Mouse (Mus musculus) limb, embryonic 15.5 days (tissue): ENCODE results near the gene Cdca3. TPM values are rescaled to one million over a fixed set of nuclear protein-coding genes. Genes with fewer than 3 reads are reported as not detected.
"Not testable (repeated sequence)": the region's sequence is repeated elsewhere in the genome, so short reads cannot be mapped to it uniquely, and the experiment has no call there.

Experiments
- ATAC-seq: fragments of 200-750 bp; cut with Nextera tagmentation; 2 replicates; pipeline ENCODE4 v1.8.0; 2017; ENCODE audit warnings: low read depth, moderate TSS enrichment; ENCODE audit not compliant: insufficient number of reproducible peaks, low FRiP score, low TSS enrichment
- H3K27ac ChIP-seq: fragments of 300-500 bp; sonication (generic); 2 replicates; pipeline ENCODE4 v1.5.1; 2015; ENCODE audit warnings: moderate library complexity, mild to moderate bottlenecking, inconsistent platforms
- H3K27me3 ChIP-seq: fragments of 300-500 bp; sonication (generic); 2 replicates; pipeline ENCODE4 v1.6.1; 2015; ENCODE audit warnings: inconsistent platforms
- H3K36me3 ChIP-seq: fragments of 300-500 bp; sonication (generic); 2 replicates; pipeline ENCODE4 v1.6.1; 2015; ENCODE audit warnings: inconsistent platforms
- H3K4me1 ChIP-seq: fragments of 300-500 bp; sonication (generic); 2 replicates; pipeline ENCODE4 v1.6.1; 2015; ENCODE audit warnings: inconsistent platforms
- H3K4me2 ChIP-seq: fragments of 300-500 bp; sonication (generic); 2 replicates; pipeline ENCODE4 v1.6.1; 2015; ENCODE audit warnings: mild to moderate bottlenecking, inconsistent platforms
- H3K4me3 ChIP-seq: fragments of 300-500 bp; sonication (generic); 2 replicates; pipeline ENCODE4 v1.5.1; 2015; ENCODE audit warnings: mild to moderate bottlenecking, inconsistent platforms
- H3K9ac ChIP-seq: fragments of 300-500 bp; sonication (generic); 2 replicates; pipeline ENCODE4 v1.6.1; 2015; ENCODE audit warnings: inconsistent platforms
- H3K9me3 ChIP-seq: fragments of 300-500 bp; sonication (generic); 2 replicates; pipeline ENCODE4 v1.6.1; 2016; ENCODE audit warnings: inconsistent platforms
- WGBS: fragments of 180-500 bp; shearing (Covaris S2); methylation state at CpG from one replicate; pipeline ENCODE4 v1.1.7; 2015; 5-methylcytosine and 5-hydroxymethylcytosine counted together
- polyA plus RNA-seq: library from polyadenylated mRNA; unstranded; fragments of >200 nt; fragmentation: Nextera tagmentation; extraction: Ambion mirVana; gene quantifications from 2 replicates; pipeline ENCODE4 v1.2.1, GENCODE M21; 2015

Gene Cdca3
- polyA plus RNA-seq, 1 experiment from 2014 or later: 124 TPM

DNA sequence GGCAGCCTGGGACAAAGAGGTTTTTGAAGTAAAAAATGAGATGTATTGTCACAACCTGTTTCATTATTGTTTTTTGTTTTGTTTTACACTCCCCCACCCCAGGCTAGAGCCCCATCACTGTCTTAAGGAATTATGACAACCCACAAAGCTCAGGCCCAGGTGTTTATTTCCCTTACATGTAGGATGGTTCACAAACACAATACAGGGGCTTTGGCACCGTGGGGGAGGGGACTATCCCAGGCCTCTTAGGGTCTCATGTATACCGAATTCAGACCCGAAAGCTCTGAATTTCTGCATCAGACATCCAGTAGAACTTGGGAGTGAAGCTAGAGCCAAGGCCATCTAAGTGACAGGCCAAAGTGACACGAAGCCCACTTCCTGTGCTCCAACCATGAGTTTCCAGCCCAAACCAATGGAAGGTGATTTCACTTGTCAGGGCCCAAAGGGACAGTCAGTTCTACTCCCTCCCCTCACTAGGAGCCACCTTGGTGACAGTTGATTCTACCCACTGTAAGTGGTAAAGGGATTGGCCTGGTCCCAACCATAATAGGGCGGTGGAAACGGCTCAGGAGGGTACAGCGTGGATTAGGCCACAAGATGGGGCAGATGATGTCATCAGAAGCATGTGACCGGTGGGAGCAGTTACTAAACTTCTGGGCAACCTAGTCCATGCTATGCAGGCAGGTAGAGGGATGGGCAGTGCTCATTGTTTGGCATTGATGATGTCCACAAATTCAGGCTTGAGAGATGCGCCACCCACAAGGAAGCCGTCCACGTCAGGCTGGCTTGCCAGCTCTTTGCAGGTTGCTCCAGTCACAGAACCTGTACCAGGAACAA is 18.6 kb upstream of the Cdca3 start:
- Histone ChIP-seq H3K4me3 (peak overlapping the region; percentile 61; the same call in 1 of the 2 replicates), H3K36me3 (peaks cover 34% of the 10 kb centered on the region), H3K4me1 (peaks cover 62% of the 10 kb centered on the region)
- not testable (repeated sequence) for ATAC-seq, H3K27me3 ChIP-seq, H3K27ac ChIP-seq, H3K9me3 ChIP-seq, H3K9ac ChIP-seq, H3K4me2 ChIP-seq
- WGBS: 78% methylated on average over 11 of the region's 11 CpGs

DNA sequence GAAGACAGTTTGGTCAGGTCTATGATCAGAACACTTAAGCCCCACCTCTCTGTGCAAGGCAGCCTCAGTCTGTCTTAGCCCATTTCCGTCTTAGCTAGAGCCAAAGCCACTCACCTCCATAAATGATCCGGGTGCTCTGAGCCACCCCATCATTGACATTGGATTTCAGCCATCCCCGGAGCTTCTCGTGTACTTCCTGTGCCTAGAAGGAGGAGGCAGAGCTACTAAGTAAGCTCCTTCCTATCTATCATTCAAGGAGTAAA is 18.0 kb upstream of the Cdca3 start:
- H3K9ac ChIP-seq: no peak overlapping the region
- peak overlapping the region; percentile 96; the same call in 1 of the 2 replicates for H3K27ac ChIP-seq
- 68% methylated on average over 4 of the region's 4 CpGs for WGBS
- peaks cover 57% of the 10 kb centered on the region for H3K4me1 ChIP-seq
- H3K36me3 ChIP-seq: peaks cover 39% of the 10 kb centered on the region
- no peak overlapping the region for H3K4me3 ChIP-seq
- no peak overlapping the region for H3K4me2 ChIP-seq
- no peak for ATAC-seq
- no peaks in the 10 kb centered on the region for H3K9me3 ChIP-seq
- H3K27me3 ChIP-seq: no peaks in the 10 kb centered on the region

DNA sequence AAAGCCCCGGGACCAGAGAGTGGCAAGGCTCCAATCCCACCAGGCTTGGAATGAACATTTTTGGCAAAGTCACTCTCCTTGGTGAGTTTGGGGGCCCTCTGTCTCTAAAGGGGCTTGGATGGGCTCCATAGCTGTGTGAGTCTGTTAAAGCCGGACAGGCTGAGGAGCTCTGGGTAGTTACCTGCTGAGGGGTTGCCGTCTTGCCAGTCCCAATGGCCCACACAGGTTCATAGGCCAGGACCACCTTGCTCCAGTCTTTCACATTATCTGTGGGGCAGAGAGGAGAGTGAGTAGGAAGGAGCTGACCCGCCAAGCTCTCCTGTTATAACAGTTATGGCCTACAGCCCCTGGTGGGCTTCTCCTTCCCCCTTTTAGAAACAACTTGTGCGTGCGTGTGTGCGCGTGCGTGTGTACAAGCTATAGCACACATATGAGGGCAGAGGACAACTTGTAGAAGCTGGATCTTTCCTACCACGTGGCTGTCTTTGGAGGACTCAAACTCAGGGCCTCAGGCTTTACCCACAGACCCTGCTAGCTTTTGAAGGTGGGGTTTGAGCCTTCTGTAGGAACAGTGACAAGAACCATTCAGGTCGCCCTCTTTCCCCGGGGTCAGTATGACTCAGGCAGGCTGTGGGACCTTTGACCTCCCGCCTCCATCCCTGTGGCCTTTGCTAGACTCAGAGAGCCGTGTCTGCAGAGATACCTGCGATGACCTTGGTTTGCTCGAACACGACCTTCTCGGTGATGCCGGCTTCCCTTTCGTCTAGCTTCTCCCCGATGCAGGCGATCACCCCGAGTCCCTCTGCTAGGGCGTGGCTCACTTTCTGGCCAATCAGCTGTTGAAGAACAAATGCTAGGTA is 17.4 kb upstream of the Cdca3 start:
- H3K36me3 ChIP-seq: peaks cover 45% of the 10 kb centered on the region
- no peaks in the 10 kb centered on the region for H3K9me3 ChIP-seq
- no peaks in the 10 kb centered on the region for H3K27me3 ChIP-seq
- no peak for ATAC-seq
- peak overlapping the region; percentile 96 for H3K27ac ChIP-seq
- 76% methylated on average over 24 of the region's 24 CpGs for WGBS
- H3K4me1 ChIP-seq: peaks cover 53% of the 10 kb centered on the region
- H3K9ac ChIP-seq: no peak overlapping the region
- peak overlapping the region; percentile 70 for H3K4me3 ChIP-seq
- peak overlapping the region; percentile 72 for H3K4me2 ChIP-seq

DNA sequence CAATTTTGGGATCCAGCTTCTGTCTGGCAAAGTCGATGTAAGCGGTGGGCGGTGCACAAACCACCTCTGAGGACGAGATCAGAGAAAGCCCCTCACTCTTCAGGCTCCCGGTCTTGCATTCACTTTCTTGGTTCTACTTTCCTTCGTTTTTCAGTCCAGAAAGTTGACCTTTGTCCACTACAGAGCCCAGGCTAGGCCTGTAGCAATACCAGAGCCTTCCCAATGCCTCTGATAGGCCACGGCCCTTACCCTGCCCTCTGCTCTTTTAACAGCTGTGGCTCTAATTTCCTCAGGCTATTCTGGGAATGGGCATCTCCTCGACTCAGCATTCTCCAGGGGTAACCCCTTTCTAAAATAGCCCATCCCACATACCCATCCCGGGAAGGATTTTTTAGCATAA is 16.5 kb upstream of the Cdca3 start:
- ATAC-seq: no peak
- Histone ChIP-seq H3K27me3 (no peaks in the 10 kb centered on the region), H3K4me1 (peaks cover 53% of the 10 kb centered on the region), H3K4me3 (peak overlapping the region; percentile 70), H3K9me3 (no peaks in the 10 kb centered on the region), H3K27ac (peak overlapping the region; percentile 96), H3K4me2 (peak overlapping the region; percentile 72), H3K9ac (peak overlapping the region; percentile 76), H3K36me3 (peaks cover 55% of the 10 kb centered on the region)
- WGBS: 12% methylated on average over 9 of the region's 9 CpGs

DNA sequence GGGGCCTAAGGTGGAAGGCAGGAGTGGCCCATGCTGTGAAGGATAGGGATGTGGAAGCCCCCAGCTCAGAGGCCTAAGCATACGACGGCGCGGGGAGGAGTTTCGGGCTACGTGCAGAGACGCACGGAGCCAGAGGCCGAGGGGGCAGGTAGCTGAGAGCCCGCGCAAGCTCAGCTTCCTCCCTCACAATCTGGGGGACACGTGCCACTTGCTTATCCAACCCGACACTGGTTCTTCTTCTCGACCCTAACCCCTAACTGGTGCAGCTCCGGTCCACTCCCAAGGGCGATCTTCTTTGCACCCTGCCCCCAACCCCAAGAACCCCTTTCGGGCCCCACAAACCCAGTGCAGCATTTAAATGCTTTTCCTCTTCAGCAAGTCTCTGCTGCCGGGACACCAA is 15.9 kb upstream of the Cdca3 start:
- peak overlapping the region; percentile 76 for H3K9ac ChIP-seq
- no peaks in the 10 kb centered on the region for H3K27me3 ChIP-seq
- no peaks in the 10 kb centered on the region for H3K9me3 ChIP-seq
- peak overlapping the region; percentile 96 for H3K27ac ChIP-seq
- H3K4me2 ChIP-seq: peak overlapping the region; percentile 72
- under 1% methylated on average over 18 of the region's 18 CpGs for WGBS
- ATAC-seq: peak; percentile 53; the same call in 1 of the 2 replicates
- peaks cover 49% of the 10 kb centered on the region for H3K4me1 ChIP-seq
- peak overlapping the region; percentile 70 for H3K4me3 ChIP-seq
- peaks cover 61% of the 10 kb centered on the region for H3K36me3 ChIP-seq

DNA sequence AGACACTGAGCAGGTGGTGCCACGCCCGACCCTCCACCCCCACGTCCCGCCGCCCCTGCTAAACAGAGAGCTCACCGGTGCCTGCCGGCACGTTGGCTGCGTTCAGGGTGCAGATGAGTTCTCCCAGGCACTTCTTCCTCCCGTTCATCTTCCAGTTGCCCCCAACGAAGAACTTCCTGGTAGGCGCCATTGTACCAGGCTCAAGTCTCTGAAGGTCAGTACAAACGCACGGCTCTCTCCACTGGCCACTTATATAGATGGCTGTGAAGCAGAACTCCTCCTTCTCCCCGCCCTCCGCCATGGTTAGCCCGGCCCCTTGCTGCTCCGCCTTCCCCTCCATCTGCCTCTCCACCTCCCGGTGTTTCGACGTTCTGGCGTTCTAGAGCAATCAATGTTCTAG is 15.4 kb upstream of the Cdca3 start, which contains the start of gene Tpi1:
Tpi1 (minus strand) TSS at position 364 of the 400 bp plus-strand sequence.
- peak within 1 kb of the TSS; percentile 96 for H3K27ac ChIP-seq
- WGBS: under 1% methylated on average over 22 of the region's 22 CpGs

DNA sequence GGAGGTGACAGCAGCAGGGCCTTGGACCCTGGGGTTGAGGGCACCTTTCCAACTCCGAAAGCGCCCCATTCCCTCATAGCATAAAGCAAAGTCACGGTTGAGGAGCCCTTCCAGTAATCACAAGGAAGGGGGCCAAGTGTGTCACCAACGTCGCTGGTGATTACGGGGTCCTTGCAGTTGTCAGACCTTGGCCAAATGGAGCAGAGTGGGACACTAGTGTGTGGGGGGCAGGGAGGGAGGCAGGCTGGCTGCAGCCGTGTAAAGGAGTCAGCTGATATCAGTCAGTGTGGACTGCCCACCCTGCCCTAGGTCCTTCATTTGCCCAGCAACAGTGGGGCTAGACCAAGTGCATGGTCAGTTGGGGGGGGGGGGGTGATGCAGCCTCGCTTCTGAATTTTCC is 14.9 kb upstream of the Cdca3 start:
- Histone ChIP-seq H3K9me3 (no peaks in the 10 kb centered on the region), H3K27me3 (no peaks in the 10 kb centered on the region), H3K27ac (peak overlapping the region; percentile 96), H3K4me1 (peaks cover 42% of the 10 kb centered on the region), H3K9ac (no peak overlapping the region), H3K4me2 (peak overlapping the region; percentile 72), H3K36me3 (peaks cover 71% of the 10 kb centered on the region), H3K4me3 (peak overlapping the region; percentile 70)
- WGBS: 33% methylated on average over 8 of the region's 8 CpGs
- peak; percentile 16; the same call in 1 of the 2 replicates for ATAC-seq

More for the DNA sequence above, 15.4 kb upstream of the Cdca3 start, which contains the start of gene Tpi1:
- Histone ChIP-seq H3K9me3 (no peaks in the 10 kb centered on the region), H3K4me2 (peak within 1 kb of the TSS; percentile 72), H3K4me3 (peak within 1 kb of the TSS; percentile 70), H3K4me1 (peaks cover 47% of the 10 kb centered on the region), H3K36me3 (peaks cover 65% of the 10 kb centered on the region), H3K9ac (peak within 1 kb of the TSS; percentile 76), H3K27me3 (no peaks in the 10 kb centered on the region)
- ATAC-seq: peak; percentile 78

DNA sequence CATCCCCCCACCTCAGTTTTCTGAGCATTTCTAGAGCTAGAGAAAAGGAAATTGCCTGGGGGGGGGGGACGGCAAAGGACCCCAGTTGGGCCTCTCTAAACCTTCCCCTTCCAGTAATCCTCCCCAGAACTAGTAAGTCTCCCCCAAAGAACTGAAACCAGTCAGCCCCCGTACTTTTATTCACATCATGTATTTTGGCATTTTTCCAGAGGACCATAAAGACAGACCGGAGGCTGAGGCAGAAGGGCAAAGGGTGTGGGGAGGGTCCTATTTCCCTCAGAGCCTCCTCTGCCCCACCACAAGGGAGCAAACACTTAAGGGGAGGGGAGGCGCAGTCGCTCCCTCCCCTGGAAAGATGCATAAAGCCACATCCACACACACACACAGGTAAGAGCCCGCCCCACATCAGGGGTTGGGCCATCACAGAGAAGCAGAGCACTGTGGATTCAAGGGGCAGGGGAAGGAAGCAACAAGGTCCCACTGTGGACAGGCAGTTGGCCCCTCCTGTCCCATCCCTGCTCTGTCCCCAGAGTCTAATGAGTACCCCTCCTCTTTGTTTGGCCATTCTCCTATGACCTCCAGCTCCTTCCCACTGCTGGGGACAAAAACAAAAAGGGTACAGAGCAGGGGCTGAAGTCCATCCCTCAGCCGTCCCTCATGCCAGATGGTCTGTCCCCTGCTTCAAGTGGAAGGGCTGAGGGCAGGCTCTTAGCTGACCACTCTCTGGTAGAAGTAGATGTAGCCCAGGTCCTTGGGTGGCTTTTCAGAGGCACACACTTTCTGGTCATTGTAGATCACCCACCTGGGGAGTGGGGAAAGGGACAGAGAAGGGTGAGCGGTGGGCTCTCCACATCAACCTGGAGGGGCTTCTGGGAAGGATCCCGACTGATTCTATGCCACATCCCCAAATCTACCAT is 14.2 kb upstream of the Cdca3 start:
- no peak for ATAC-seq
- Histone ChIP-seq H3K9me3 (no peaks in the 10 kb centered on the region), H3K27ac (peak overlapping the region; percentile 96; the same call in 1 of the 2 replicates), H3K4me2 (no peak overlapping the region; the same call in 1 of the 2 replicates), H3K36me3 (peaks cover 76% of the 10 kb centered on the region), H3K4me3 (no peak overlapping the region), H3K9ac (no peak overlapping the region), H3K4me1 (peaks cover 35% of the 10 kb centered on the region), H3K27me3 (no peaks in the 10 kb centered on the region)
- WGBS: 66% methylated on average over 9 of the region's 9 CpGs

DNA sequence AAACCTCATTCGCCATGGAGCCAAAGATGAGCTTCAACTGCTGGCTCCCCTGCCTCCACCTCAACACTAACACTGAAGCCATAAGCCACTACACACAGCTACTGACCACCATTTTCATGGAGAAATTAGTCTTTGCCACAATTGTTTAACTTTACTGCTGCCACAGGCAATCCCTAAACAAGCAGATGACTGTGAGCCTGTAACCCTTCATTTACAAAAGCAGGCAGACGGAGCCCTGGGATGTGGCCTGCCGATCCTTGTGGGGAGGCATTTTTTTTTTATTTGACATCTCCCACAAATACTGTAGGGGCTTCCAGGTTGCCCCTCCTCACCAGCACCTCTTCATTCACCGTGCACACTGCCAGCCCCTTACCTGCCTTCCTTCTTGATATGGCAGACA is 12.7 kb upstream of the Cdca3 start:
- Histone ChIP-seq H3K27me3 (no peaks in the 10 kb centered on the region), H3K4me2 (no peak overlapping the region), H3K36me3 (peaks cover 77% of the 10 kb centered on the region), H3K9ac (no peak overlapping the region), H3K4me3 (no peak overlapping the region), H3K27ac (no peak overlapping the region), H3K4me1 (peaks cover 28% of the 10 kb centered on the region), H3K9me3 (no peaks in the 10 kb centered on the region)
- WGBS: 85% methylated on average over 4 of the region's 4 CpGs
- no peak for ATAC-seq

DNA sequence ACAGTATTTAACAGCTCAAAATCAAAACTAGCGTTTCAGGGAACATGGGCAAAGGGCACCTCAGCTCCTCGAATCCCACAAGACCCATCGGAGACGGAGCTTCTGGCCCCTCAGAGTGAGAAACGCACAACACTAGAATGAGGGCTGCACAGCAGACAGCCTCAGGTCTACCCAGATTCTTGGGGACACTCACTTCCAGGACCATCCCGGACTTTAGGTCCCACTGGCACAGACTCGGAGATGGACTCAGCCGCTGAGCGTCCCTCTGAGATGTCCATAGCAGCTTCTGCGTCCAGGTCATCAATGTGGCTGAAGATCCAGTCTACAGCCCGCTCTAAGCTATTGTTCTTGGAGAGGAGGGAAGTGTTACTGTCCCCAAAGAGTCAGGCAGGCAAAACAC is 12.2 kb upstream of the Cdca3 start:
- H3K9ac ChIP-seq: no peak overlapping the region
- H3K4me1 ChIP-seq: peaks cover 23% of the 10 kb centered on the region
- no peak for ATAC-seq
- peaks cover 77% of the 10 kb centered on the region for H3K36me3 ChIP-seq
- no peaks in the 10 kb centered on the region for H3K27me3 ChIP-seq
- no peak overlapping the region for H3K27ac ChIP-seq
- no peak overlapping the region for H3K4me3 ChIP-seq
- WGBS: 95% methylated on average over 11 of the region's 11 CpGs
- H3K9me3 ChIP-seq: no peaks in the 10 kb centered on the region
- no peak overlapping the region for H3K4me2 ChIP-seq

DNA sequence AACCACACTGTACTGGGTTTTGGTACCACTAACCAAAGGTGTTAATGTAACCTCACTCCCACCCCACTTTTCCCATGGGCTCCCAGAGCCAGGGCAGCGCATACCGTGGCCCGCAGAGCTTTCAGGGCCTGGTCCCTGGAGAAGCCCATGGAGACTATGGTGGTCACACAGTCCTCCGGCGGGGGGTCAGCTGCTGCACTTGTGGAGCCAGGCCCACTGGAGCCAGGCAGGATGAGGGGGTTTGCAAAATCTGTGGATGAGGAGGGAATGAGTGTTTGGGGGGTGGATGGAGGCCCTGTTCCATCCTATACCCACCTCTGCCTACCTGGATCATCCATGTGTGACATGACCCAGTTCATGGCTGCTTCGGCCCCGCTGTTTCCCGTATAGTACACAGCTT is 11.8 kb upstream of the Cdca3 start:
- Histone ChIP-seq H3K9me3 (no peaks in the 10 kb centered on the region), H3K9ac (no peak overlapping the region)

More for the DNA sequence above, 11.8 kb upstream of the Cdca3 start:
- no peaks in the 10 kb centered on the region for H3K27me3 ChIP-seq
- H3K36me3 ChIP-seq: peaks cover 77% of the 10 kb centered on the region
- no peak overlapping the region for H3K4me3 ChIP-seq
- H3K27ac ChIP-seq: no peak overlapping the region
- no peak for ATAC-seq
- H3K4me2 ChIP-seq: no peak overlapping the region
- H3K4me1 ChIP-seq: peaks cover 18% of the 10 kb centered on the region
- 94% methylated on average over 8 of the region's 8 CpGs for WGBS
